Mouse (Mus musculus): ENCODE results near the gene Ppm1h. TPM values are rescaled to one million over a fixed set of nuclear protein-coding genes. Genes with fewer than 3 reads are reported as not detected.

Gene Ppm1h
- polyA plus RNA-seq, 1 experiment, result 13.4 TPM

- no peak for DNase-seq (ENCODE audit: low read depth)
- TF ChIP-seq CTCF (IDR thresholded peaks at IDR 0.05; ENCODE audit: borderline replicate concordance, extremely low read depth, insufficient read depth, insufficient read length) (no peak), POLR2A (IDR thresholded peaks at IDR 0.05; ENCODE audit: borderline replicate concordance, extremely low read depth, insufficient read depth, insufficient read length, poor library complexity, severe bottlenecking) (no peak)
Observed at GRCm38 (mm10) chr10:122869865-122870503, 191.4 kb downstream of the Ppm1h start.

GRCm38 (mm10) chr10:122870848-122871494, 192.4 kb downstream of the Ppm1h start:
- no peak for DNase-seq (ENCODE audit: low read depth)
- TF ChIP-seq CTCF (IDR thresholded peaks at IDR 0.05; ENCODE audit: borderline replicate concordance, extremely low read depth, insufficient read depth, insufficient read length), result no peak
- TF ChIP-seq POLR2A (IDR thresholded peaks at IDR 0.05; ENCODE audit: borderline replicate concordance, extremely low read depth, insufficient read depth, insufficient read length, poor library complexity, severe bottlenecking), result no peak

- TF ChIP-seq CTCF (IDR thresholded peaks at IDR 0.05; ENCODE audit: borderline replicate concordance, extremely low read depth, insufficient read depth, insufficient read length), result no peak
- TF ChIP-seq POLR2A (IDR thresholded peaks at IDR 0.05; ENCODE audit: borderline replicate concordance, extremely low read depth, insufficient read depth, insufficient read length, poor library complexity, severe bottlenecking), result no peak
- no peak for DNase-seq (ENCODE audit: low read depth)
Observed at GRCm38 (mm10) chr10:122872720-122873119, 194.2 kb downstream of the Ppm1h start.

- TF ChIP-seq POLR2A (IDR thresholded peaks at IDR 0.05; ENCODE audit: borderline replicate concordance, extremely low read depth, insufficient read depth, insufficient read length, poor library complexity, severe bottlenecking), result no peak
- TF ChIP-seq CTCF (IDR thresholded peaks at IDR 0.05; ENCODE audit: borderline replicate concordance, extremely low read depth, insufficient read depth, insufficient read length), result no peak
- DNase-seq (ENCODE audit: low read depth), result no peak
Observed at GRCm38 (mm10) chr10:122876964-122877363, 198.4 kb downstream of the Ppm1h start.

- TF ChIP-seq CTCF (IDR thresholded peaks at IDR 0.05; ENCODE audit: borderline replicate concordance, extremely low read depth, insufficient read depth, insufficient read length), result no peak
- no peak for TF ChIP-seq POLR2A (IDR thresholded peaks at IDR 0.05; ENCODE audit: borderline replicate concordance, extremely low read depth, insufficient read depth, insufficient read length, poor library complexity, severe bottlenecking)
Observed at GRCm38 (mm10) chr10:122877436-122877835, 198.9 kb downstream of the Ppm1h start.

GRCm38 (mm10) chr10:122881456-122881855, 202.9 kb downstream of the Ppm1h start:
- DNase-seq (ENCODE audit: low read depth), result peak; percentile 61
- TF ChIP-seq CTCF (IDR thresholded peaks at IDR 0.05; ENCODE audit: borderline replicate concordance, extremely low read depth, insufficient read depth, insufficient read length) (no peak), POLR2A (IDR thresholded peaks at IDR 0.05; ENCODE audit: borderline replicate concordance, extremely low read depth, insufficient read depth, insufficient read length, poor library complexity, severe bottlenecking) (no peak)

More at GRCm38 (mm10) chr10:122877436-122877835, 198.9 kb downstream of the Ppm1h start:
- DNase-seq (ENCODE audit: low read depth), result no peak

GRCm38 (mm10) chr10:122882614-122883013, 204.1 kb downstream of the Ppm1h start:
- DNase-seq (ENCODE audit: low read depth), result no peak

GRCm38 (mm10) chr10:122883823-122884743, 205.5 kb downstream of the Ppm1h start:
- DNase-seq (ENCODE audit: low read depth), result peak; percentile 95
- TF ChIP-seq POLR2A (IDR thresholded peaks at IDR 0.05; ENCODE audit: borderline replicate concordance, extremely low read depth, insufficient read depth, insufficient read length, poor library complexity, severe bottlenecking), result peak; percentile 16; the same call in 1 of the 2 replicates
- TF ChIP-seq CTCF (IDR thresholded peaks at IDR 0.05; ENCODE audit: borderline replicate concordance, extremely low read depth, insufficient read depth, insufficient read length), result no peak

More at GRCm38 (mm10) chr10:122882614-122883013, 204.1 kb downstream of the Ppm1h start:
- TF ChIP-seq CTCF (IDR thresholded peaks at IDR 0.05; ENCODE audit: borderline replicate concordance, extremely low read depth, insufficient read depth, insufficient read length), result no peak

- peak; percentile 49 for DNase-seq (ENCODE audit: low read depth)
- TF ChIP-seq POLR2A (IDR thresholded peaks at IDR 0.05; ENCODE audit: borderline replicate concordance, extremely low read depth, insufficient read depth, insufficient read length, poor library complexity, severe bottlenecking) (no peak), CTCF (IDR thresholded peaks at IDR 0.05; ENCODE audit: borderline replicate concordance, extremely low read depth, insufficient read depth, insufficient read length) (no peak)
Observed at GRCm38 (mm10) chr10:122885301-122885700, 206.7 kb downstream of the Ppm1h start.

- DNase-seq (ENCODE audit: low read depth), result peak; percentile 90
- no peak for TF ChIP-seq CTCF (IDR thresholded peaks at IDR 0.05; ENCODE audit: borderline replicate concordance, extremely low read depth, insufficient read depth, insufficient read length)
- TF ChIP-seq POLR2A (IDR thresholded peaks at IDR 0.05; ENCODE audit: borderline replicate concordance, extremely low read depth, insufficient read depth, insufficient read length, poor library complexity, severe bottlenecking), result no peak
Observed at GRCm38 (mm10) chr10:122886055-122886915, 207.7 kb downstream of the Ppm1h start.

All from brain, embryonic 14.5 days (tissue).